Mouse (Mus musculus) R1 (cell line): Measurements from ENCODE around the gene Mical2.
A peak's percentile ranks its signal among the peaks of the same experiment; 100 is the strongest.

Source experiments
- DNase-seq: peaks from one replicate; pipeline ENCODE4 v3.0.0-alpha.2; 2018; ENCODE audit warnings: low read depth, low spot score

Mical2 gene

GRCm38 (mm10) chr7:112453805-112454214 is 228.2 kb downstream of the Mical2 start:
- DNase-seq, result peak; percentile 88

GRCm38 (mm10) chr7:112454380-112454779 is 228.7 kb downstream of the Mical2 start:
- no peak for DNase-seq

- DNase-seq, result no peak
Observed at GRCm38 (mm10) chr7:112454951-112455350, 229.3 kb downstream of the Mical2 start.

GRCm38 (mm10) chr7:112455566-112456110 is 230.0 kb downstream of the Mical2 start:
- DNase-seq, result no peak

GRCm38 (mm10) chr7:112457373-112457772 is 231.7 kb downstream of the Mical2 start:
- no peak for DNase-seq

- DNase-seq, result no peak
Observed at GRCm38 (mm10) chr7:112457920-112458319, 232.3 kb downstream of the Mical2 start.

- no peak for DNase-seq
Observed at GRCm38 (mm10) chr7:112458440-112458839, 232.8 kb downstream of the Mical2 start.
